Mouse (Mus musculus): ENCODE measurements around the gene Syne1.
A peak's percentile ranks its signal among the peaks of the same experiment; 100 is the strongest.

Syne1 gene

GRCm38 (mm10) chr10:5437766-5438165, 113.5 kb downstream of the Syne1 start:
- DNase-seq (ENCODE audit: low spot score in 2 of 2), result no peak

GRCm38 (mm10) chr10:5423984-5424383, 127.3 kb downstream of the Syne1 start:
- no peak for DNase-seq (ENCODE audit: low spot score in 2 of 2)

GRCm38 (mm10) chr10:5415730-5416129, 135.6 kb downstream of the Syne1 start:
- no peak for DNase-seq (ENCODE audit: low spot score in 2 of 2)

- peak in 1 of 2 experiments; percentile 4 for DNase-seq (ENCODE audit: low spot score in 2 of 2)
Measured at GRCm38 (mm10) chr10:5384131-5384776, 167.0 kb downstream of the Syne1 start.

- DNase-seq (ENCODE audit: low spot score in 2 of 2), result no peak
Measured at GRCm38 (mm10) chr10:5381536-5381935, 169.7 kb downstream of the Syne1 start.

- no peak for DNase-seq (ENCODE audit: low spot score in 2 of 2)
Measured at GRCm38 (mm10) chr10:5378969-5379368, 172.3 kb downstream of the Syne1 start.

- no peak for DNase-seq (ENCODE audit: low spot score in 2 of 2)
Measured at GRCm38 (mm10) chr10:5369599-5369998, 181.7 kb downstream of the Syne1 start.

GRCm38 (mm10) chr10:5368266-5368665, 183.0 kb downstream of the Syne1 start:
- no peak for DNase-seq (ENCODE audit: low spot score in 2 of 2)

- no peak for DNase-seq (ENCODE audit: low spot score in 2 of 2)
Measured at GRCm38 (mm10) chr10:5367465-5368011, 183.7 kb downstream of the Syne1 start.

- DNase-seq (ENCODE audit: low spot score in 2 of 2), result no peak
Measured at GRCm38 (mm10) chr10:5360560-5360959, 190.7 kb downstream of the Syne1 start.

GRCm38 (mm10) chr10:5356614-5357013, 194.7 kb downstream of the Syne1 start:
- no peak for DNase-seq (ENCODE audit: low spot score in 2 of 2)

GRCm38 (mm10) chr10:5353390-5353789, 197.9 kb downstream of the Syne1 start:
- DNase-seq (ENCODE audit: low spot score in 2 of 2), result no peak

- DNase-seq (ENCODE audit: low spot score in 2 of 2), result no peak
Measured at GRCm38 (mm10) chr10:5346911-5347310, 204.4 kb downstream of the Syne1 start.

- no peak for DNase-seq (ENCODE audit: low spot score in 2 of 2)
Measured at GRCm38 (mm10) chr10:5343211-5343610, 208.1 kb downstream of the Syne1 start.

- no peak for DNase-seq (ENCODE audit: low spot score in 2 of 2)
Measured at GRCm38 (mm10) chr10:5336394-5336793, 214.9 kb downstream of the Syne1 start.

- no peak for DNase-seq (ENCODE audit: low spot score in 2 of 2)
Measured at GRCm38 (mm10) chr10:5332801-5333200, 218.5 kb downstream of the Syne1 start.

- DNase-seq (ENCODE audit: low spot score in 2 of 2), result no peak
Measured at GRCm38 (mm10) chr10:5326716-5327115, 224.6 kb downstream of the Syne1 start.

GRCm38 (mm10) chr10:5323741-5324395, 227.4 kb downstream of the Syne1 start:
- DNase-seq (ENCODE audit: low spot score in 2 of 2), result no peak

- DNase-seq (ENCODE audit: low spot score in 2 of 2), result no peak
Measured at GRCm38 (mm10) chr10:5322562-5322961, 228.7 kb downstream of the Syne1 start.

- peak; percentile 27 to 43 for DNase-seq (ENCODE audit: low spot score in 2 of 2)
Measured at GRCm38 (mm10) chr10:5317602-5318001, 233.7 kb downstream of the Syne1 start.

- no peak for DNase-seq (ENCODE audit: low spot score in 2 of 2)
Measured at GRCm38 (mm10) chr10:5312437-5312836, 238.8 kb downstream of the Syne1 start.

GRCm38 (mm10) chr10:5309961-5310713, 241.1 kb downstream of the Syne1 start:
- DNase-seq (ENCODE audit: low spot score in 2 of 2), result no peak

All from natural killer cell, adult 2 months (primary cell).